Mouse (Mus musculus): ENCODE results near the gene Serp2.

- no peak for TF ChIP-seq CTCF (IDR thresholded peaks at IDR 0.05; ENCODE audit: insufficient read depth, low read length)
- no peak for TF ChIP-seq POLR2A (IDR thresholded peaks at IDR 0.05; ENCODE audit: borderline replicate concordance, extremely low read depth, low read depth, low read length)
Observed at GRCm38 (mm10) chr14:76595048-76595859, 38.6 kb upstream of the Serp2 start.
